Mouse (Mus musculus) hematopoietic multipotent progenitor cell, adult 10-12 weeks (in vitro differentiated cells): ENCODE results near the gene Sp2. TPM values are rescaled to one million over a fixed set of nuclear protein-coding genes. Genes with fewer than 3 reads are reported as not detected.

ENCODE experiments used
- polyA plus RNA-seq: library from polyadenylated mRNA; stranded (reverse); fragments of >175 nt; gene quantifications from 2 replicates; pipeline ENCODE4 v1.2.3, GENCODE M21; 2012; ENCODE audit warnings: low replicate concordance

The Sp2 gene
- polyA plus RNA-seq, result 83.9 and 145 TPM in 2 replicates

GRCm38 (mm10) chr11:96982859-96983258 is at the start of gene Sp2:
Gene Sp2 (minus strand): TSS chr11:96982959.

GRCm38 (mm10) chr11:97029686-97030417 is 47.1 kb upstream of the Sp2 start, which contains the start of gene Scrn2:
Gene Scrn2 (plus strand): TSS chr11:97029938.

DNA sequence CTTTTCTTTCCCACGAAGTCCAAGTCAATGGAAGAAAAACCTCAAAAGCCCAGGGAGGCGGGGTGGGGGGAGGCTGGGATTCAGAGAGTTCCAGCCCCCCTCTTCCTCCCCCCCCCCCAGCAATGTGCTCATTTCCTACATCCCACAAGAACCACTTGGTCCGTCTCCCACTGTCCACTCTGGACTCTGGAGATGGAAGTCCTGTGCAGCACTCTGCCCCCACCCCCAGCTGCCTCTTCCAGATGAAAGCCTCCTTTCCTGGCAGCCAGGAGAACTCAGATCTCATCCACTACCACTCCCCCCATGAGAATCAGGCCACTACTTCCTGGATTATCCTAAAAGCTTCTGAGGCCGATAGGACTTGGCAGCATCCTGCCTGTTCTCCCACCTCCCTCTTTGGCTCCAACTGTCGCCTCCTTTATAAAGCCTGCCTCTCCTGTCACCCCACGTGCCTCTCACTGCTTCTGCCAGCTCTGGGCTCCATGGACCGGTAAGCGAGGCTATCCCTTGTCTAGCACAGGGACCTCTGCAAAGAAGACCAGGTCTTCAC is 30.4 kb upstream of the Sp2 start, which contains the start of gene Sp6:
Sp6 (plus strand) TSS at position 274 of the 550 bp plus-strand sequence.

DNA sequence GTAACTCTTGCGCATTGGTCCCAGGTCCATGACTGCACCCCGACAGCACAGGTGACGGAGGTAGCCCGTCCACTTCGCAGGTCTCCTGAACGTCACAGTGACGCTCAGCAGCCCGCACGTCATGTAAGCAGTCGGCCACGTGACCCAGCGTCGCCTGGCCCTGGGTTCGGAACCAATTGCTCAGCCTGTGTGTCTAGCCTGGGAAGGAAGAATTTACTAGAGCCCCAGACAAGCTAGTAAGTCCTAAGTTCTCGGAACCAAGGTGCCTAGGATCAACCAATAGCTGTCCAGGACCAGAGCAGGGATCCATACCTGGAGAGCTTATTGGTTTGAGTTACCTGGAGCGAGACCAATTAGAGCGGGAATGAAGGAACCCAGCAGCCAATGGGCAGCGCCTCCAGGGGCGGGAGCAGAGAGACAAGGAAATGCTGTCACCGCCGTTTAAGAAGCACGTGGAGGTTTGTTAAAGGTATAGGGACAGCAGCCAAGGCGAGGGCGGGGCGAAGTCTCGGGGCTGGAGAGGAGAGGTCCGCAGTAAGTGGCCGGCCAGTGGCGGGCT is 38.9 kb downstream of the Sp2 start, which contains the start of gene Pnpo:
Pnpo (minus strand) TSS at position 241 of the 559 bp plus-strand sequence.

GRCm38 (mm10) chr11:96928088-96928487 is 54.7 kb downstream of the Sp2 start, which contains the start of gene Prr15l:
Gene Prr15l (plus strand): TSS chr11:96928104.

GRCm38 (mm10) chr11:96916044-96916884 is 66.5 kb downstream of the Sp2 start, which contains the start of gene Cdk5rap3:
Gene Cdk5rap3 (minus strand): TSS chr11:96916496.

Other genes with a start within 250 kb of the Sp2 start
- 26.7 and 30.3 TPM in 2 replicates for gene Snx11, start 205.4 kb downstream of the Sp2 start, polyA plus RNA-seq
- 40.1 and 47.2 TPM in 2 replicates for gene Cbx1, start 193.8 kb downstream of the Sp2 start, polyA plus RNA-seq
- gene Nfe2l1, start 153.0 kb downstream of the Sp2 start, polyA plus RNA-seq, result 61.5 and 118 TPM in 2 replicates
- 3.0 and 7.8 TPM in 2 replicates for gene Copz2, start 133.1 kb downstream of the Sp2 start, polyA plus RNA-seq
- 34.3 and 41.3 TPM in 2 replicates for gene Cdk5rap3, start 66.5 kb downstream of the Sp2 start, polyA plus RNA-seq
- gene Prr15l, start 54.9 kb downstream of the Sp2 start, polyA plus RNA-seq, result not detected in 2 replicates
- 9.4 and 20.6 TPM in 2 replicates for gene Pnpo, start 39.0 kb downstream of the Sp2 start, polyA plus RNA-seq
- gene Sp6, start 30.4 kb upstream of the Sp2 start, polyA plus RNA-seq, result 2.3 and 5.2 TPM in 2 replicates
- gene Scrn2, start 47.0 kb upstream of the Sp2 start, polyA plus RNA-seq, result 17.6 and 19.0 TPM in 2 replicates
- not detected in 2 replicates for gene Lrrc46, start 58.4 kb upstream of the Sp2 start, polyA plus RNA-seq
- gene Mrpl10, start 58.6 kb upstream of the Sp2 start, polyA plus RNA-seq, result 39.2 and 57.7 TPM in 2 replicates
- 27.4 and 36.0 TPM in 2 replicates for gene Osbpl7, start 67.7 kb upstream of the Sp2 start, polyA plus RNA-seq
- 24.3 and 88.8 TPM in 2 replicates for gene Tbx21, start 132.4 kb upstream of the Sp2 start, polyA plus RNA-seq
- gene Tbkbp1, start 168.5 kb upstream of the Sp2 start, polyA plus RNA-seq, result 15.4 and 60.6 TPM in 2 replicates
- 17.7 and 26.9 TPM in 2 replicates for gene Kpnb1, start 204.9 kb upstream of the Sp2 start, polyA plus RNA-seq